Mouse (Mus musculus): ENCODE measurements around the gene Glyatl3. TPM values are rescaled to one million over a fixed set of nuclear protein-coding genes. Genes with fewer than 3 reads are reported as not detected.

Gene Glyatl3
- total RNA-seq, 2 experiments from 2014 or later: not detected

DNA sequence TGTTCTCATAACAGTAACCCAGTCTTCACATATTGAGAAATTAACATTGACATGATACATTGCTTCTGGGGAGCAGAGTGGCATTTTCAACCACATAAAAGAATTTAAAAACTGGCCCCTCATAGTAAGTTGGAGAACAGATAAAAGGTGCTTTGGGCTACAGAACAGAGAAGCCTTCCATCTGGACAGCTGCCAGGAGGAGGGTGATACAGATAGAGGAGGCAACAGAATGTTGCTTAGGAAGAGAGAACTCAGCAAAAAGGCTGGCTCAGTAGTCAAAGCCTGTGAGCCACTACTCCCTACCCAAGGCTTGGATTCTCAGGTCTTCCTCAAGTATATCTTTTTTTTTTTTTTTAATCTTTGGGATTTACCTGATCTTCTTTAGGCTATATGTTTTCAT, 59.1 kb downstream of the Glyatl3 start:
- no peak for DNase-seq

Other genes starting within 250 kb of the Glyatl3 start
- gene Esp1, start 187.2 kb downstream of the Glyatl3 start, total RNA-seq (2021): not detected
- gene Crisp2, start 107.3 kb downstream of the Glyatl3 start, total RNA-seq (2021): not detected
- gene Rhag, start 103.2 kb downstream of the Glyatl3 start, total RNA-seq (2021): not detected
- under 1 TPM in 1 of 2 experiments, not detected in 1; 0.15 TPM for gene 9130008F23Rik, start 33.8 kb downstream of the Glyatl3 start, total RNA-seq (2021)
- gene Mut, start 20.3 kb upstream of the Glyatl3 start, total RNA-seq (2021): 10 to 100 TPM; 41.9 to 42.8 TPM
- 1 to 10 TPM; 3.0 to 3.9 TPM for gene Cenpq, start 20.7 kb upstream of the Glyatl3 start, total RNA-seq (2021)

Measured in layer of hippocampus, postnatal 36 days (tissue).